Mouse (Mus musculus) layer of hippocampus, adult 8-10 months (tissue): Measurements from ENCODE around the gene Olfr1106. TPM values are rescaled to one million over a fixed set of nuclear protein-coding genes. Genes with fewer than 3 reads are reported as not detected.

ENCODE experiments used
- DNase-seq, 2 experiments: peaks; one replicate each; pipeline ENCODE4 v3.0.0; 2022; ENCODE audit warnings: low spot score in 2 of 2
- total RNA-seq, 4 experiments: library from RNA; stranded (reverse); gene quantifications; 2 replicates each; pipeline ENCODE4 v1.2.4; 2022

The Olfr1106 gene
- not detected for total RNA-seq

DNA sequence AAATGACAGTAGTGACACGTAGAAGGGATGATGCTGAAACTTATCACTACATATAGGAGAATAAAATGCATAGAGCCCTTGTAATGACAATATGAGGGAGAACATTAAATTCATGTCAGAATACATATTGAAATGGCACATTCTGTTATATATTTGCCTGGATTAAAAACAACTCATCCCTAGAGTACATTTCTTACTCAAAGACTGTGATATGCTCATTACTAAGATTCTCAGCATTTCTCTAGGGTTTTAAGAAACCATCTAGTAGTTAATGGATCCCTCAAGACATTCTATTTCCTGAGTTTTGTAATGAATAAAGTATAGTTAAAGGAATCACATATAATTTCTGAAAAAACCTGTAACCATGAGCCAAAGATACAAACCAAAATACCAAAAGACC is at the start of gene Olfr1106:
Gene Olfr1106, minus strand, starts transcription at position 101 of the 400 bp plus-strand sequence.
- DNase-seq: no peak

DNA sequence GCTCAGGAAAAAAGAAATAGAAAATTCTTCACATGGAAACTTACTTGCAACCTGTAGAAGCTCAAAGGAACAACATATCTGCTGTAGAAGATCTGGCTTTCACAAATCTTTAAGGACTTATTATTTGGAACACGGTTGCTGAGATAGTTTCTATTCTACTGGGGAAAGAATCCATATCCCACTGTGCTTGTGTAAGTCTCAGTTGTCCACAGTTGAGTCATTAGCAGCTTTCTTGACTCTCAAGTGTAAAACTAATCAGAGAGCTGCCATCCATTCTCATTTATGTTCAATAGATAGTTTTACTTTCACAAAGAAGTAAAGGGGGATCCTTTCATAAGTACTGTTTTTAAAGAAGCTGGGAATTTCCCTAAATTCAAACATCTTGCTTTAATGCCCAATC is 43.8 kb upstream of the Olfr1106 start, which contains the start of gene Olfr1109:
Gene Olfr1109, minus strand, starts transcription at position 101 of the 400 bp plus-strand sequence.
- no peak for DNase-seq

DNA sequence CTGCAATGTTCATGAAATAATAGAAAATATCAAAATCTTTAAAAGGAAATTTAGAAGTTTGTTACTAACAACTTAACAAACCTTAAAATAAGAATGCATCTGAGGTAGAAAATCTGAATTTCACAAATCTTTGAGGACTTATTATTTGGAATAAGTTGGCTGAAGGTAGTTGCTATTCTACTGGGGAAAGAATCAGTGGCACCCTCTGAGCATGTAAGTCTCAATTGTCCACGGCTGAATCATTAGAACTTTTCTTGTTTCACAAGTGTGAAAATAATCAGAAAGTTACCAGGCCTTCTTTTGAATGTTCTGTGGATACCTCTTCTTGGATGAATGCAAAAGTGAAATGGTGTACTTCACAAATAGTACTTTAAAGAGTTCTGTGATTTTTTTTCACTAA is 23.6 kb upstream of the Olfr1106 start, which contains the start of gene Olfr1107:
Gene Olfr1107, minus strand, starts transcription at position 101 of the 400 bp plus-strand sequence.
- no peak for DNase-seq

DNA sequence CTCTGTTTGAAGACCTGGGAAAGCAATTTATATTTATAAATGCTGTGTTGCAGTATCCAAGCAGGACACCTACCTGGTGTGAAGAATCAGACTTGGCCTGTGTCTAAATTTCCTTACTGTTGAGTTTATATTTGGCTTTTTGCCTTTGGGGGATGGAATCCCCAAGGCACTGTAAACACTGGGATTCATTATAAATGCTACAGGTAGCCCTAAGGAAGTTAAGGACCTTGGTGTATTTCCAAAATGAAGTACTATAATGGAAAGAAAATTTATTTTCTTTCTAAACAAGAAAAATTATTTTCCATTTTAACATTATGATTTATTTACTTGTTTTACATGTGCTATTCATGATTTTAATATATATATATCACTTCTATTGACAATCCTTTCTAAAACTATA is 15.6 kb downstream of the Olfr1106 start, which contains the start of gene Olfr1105:
Gene Olfr1105, minus strand, starts transcription at position 101 of the 400 bp plus-strand sequence.
- no peak for DNase-seq

DNA sequence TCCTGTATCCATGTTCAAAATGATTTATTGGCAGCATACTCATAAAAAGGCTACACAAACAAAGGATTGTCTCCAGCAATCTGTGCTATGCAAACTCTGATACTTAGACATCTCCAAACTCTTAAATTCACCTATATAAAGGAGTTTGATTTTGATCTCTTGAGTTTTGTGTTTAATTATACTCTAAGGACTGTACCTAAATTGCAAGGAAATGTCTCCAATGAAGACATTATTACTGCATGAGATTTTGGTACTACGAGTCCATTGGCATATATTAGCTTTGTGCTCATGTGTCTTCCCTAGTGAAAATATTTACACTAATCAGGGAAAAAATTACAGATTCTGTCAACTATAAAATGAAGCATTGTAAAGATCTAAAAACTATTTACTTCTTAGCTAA is 25.1 kb downstream of the Olfr1106 start, which contains the start of gene Olfr1104:
Gene Olfr1104, minus strand, starts transcription at position 101 of the 400 bp plus-strand sequence.
- no peak for DNase-seq

DNA sequence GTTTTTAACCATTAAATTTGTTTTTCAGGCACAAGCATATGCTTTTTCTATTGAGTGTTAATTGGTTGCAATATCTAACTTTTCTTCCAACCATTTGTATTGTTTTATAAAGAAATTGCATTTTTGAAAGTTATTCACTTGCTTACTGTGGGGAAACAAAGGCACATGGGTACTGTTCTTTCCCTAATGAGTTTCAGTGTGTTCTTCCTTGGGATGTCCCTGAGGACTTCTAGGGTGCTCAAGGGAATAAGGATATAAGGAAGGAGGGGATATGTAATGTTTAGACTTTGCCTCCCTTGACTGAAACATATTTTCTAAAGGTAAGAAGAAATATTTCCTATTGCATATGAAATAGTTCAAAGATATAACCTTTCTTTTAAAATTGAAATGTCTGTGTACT is 54.0 kb downstream of the Olfr1106 start, which contains the start of gene Olfr1102:
Gene Olfr1102, plus strand, starts transcription at position 301 of the 400 bp plus-strand sequence.
- no peak for DNase-seq

Other genes starting within 250 kb of the Olfr1106 start
- gene Olfr141, start 242.3 kb downstream of the Olfr1106 start, total RNA-seq: not detected
- not detected for gene Olfr1094, start 227.6 kb downstream of the Olfr1106 start, total RNA-seq
- gene Olfr1095, start 200.6 kb downstream of the Olfr1106 start, total RNA-seq: not detected
- gene Gm13723, start 177.5 kb downstream of the Olfr1106 start, total RNA-seq: not detected
- not detected for gene Olfr1097, start 160.1 kb downstream of the Olfr1106 start, total RNA-seq
- gene Olfr1098, start 127.7 kb downstream of the Olfr1106 start, total RNA-seq: not detected
- gene Olfr1099, start 91.6 kb downstream of the Olfr1106 start, total RNA-seq: not detected
- not detected for gene Olfr1100, start 72.3 kb downstream of the Olfr1106 start, total RNA-seq
- not detected for gene Olfr1101, start 61.1 kb downstream of the Olfr1106 start, total RNA-seq
- not detected for gene Olfr1102, start 53.9 kb downstream of the Olfr1106 start, total RNA-seq
- not detected for gene Olfr1104, start 25.2 kb downstream of the Olfr1106 start, total RNA-seq
- gene Olfr1105, start 15.7 kb downstream of the Olfr1106 start, total RNA-seq: not detected
- gene Olfr1107, start 23.5 kb upstream of the Olfr1106 start, total RNA-seq: not detected
- not detected for gene Olfr1109, start 43.7 kb upstream of the Olfr1106 start, total RNA-seq
- gene Olfr259, start 62.3 kb upstream of the Olfr1106 start, total RNA-seq: not detected
- gene Olfr1110, start 88.0 kb upstream of the Olfr1106 start, total RNA-seq: not detected
- gene Olfr1111, start 100.4 kb upstream of the Olfr1106 start, total RNA-seq: not detected
- gene Olfr1112, start 135.5 kb upstream of the Olfr1106 start, total RNA-seq: not detected
- not detected for gene Olfr1113, start 156.7 kb upstream of the Olfr1106 start, total RNA-seq
- not detected for gene Olfr1115, start 195.7 kb upstream of the Olfr1106 start, total RNA-seq
- not detected for gene Olfr1116, start 215.3 kb upstream of the Olfr1106 start, total RNA-seq